Mouse (Mus musculus) mouse embryonic stem cell (cell line): Measurements from ENCODE around the gene Bicd1.

Experiments
- in situ Hi-C, 2 experiments: fragments of 300-500 bp; cut with MboI; formaldehyde crosslinking; loops; 1 replicate in 1 of 2; 3 replicates in 1 of 2; pipeline ENCODE4 v1.14.3; 2019 to 2020; ENCODE audit warnings: low sequenced_read_pairs in 2 of 2, low pct_unique_long_range_greater_than_20kb in 1 of 2, mixed read lengths in 1 of 2; ENCODE audit not compliant: unreplicated experiment in 1 of 2

Bicd1 gene

GRCm38 (mm10) chr6:149494662-149495061 lies 86.0 kb downstream of the Bicd1 start:
- in situ Hi-C loops: no loop called here

- in situ Hi-C loops: no loop called here
Measured at GRCm38 (mm10) chr6:149495925-149496324, 87.2 kb downstream of the Bicd1 start.

- in situ Hi-C loops: no loop called here
Measured at GRCm38 (mm10) chr6:149565720-149566498, 157.2 kb downstream of the Bicd1 start.

GRCm38 (mm10) chr6:149567219-149567618 lies 158.5 kb downstream of the Bicd1 start:
- in situ Hi-C loops: no loop called here

DNA sequence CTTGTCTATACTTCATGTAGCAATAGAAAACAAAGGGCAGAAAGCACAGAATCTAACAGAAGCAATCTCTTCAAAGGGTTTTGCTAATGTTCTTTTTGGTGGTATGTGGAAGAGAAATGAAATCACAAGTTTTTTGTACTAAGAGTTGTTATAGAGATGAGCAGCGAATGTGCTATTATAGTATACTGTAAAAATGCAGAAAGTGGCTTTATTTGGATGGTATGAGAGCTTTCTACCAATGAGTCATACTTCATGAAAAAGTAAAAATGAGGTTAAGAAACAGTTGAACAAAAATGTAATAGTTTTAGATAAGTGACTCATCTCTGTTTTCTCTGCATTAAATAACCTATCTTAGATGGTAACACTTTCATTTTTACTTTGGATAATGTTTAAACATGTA lies 165.6 kb downstream of the Bicd1 start:
- in situ Hi-C loops: no loop called here

DNA sequence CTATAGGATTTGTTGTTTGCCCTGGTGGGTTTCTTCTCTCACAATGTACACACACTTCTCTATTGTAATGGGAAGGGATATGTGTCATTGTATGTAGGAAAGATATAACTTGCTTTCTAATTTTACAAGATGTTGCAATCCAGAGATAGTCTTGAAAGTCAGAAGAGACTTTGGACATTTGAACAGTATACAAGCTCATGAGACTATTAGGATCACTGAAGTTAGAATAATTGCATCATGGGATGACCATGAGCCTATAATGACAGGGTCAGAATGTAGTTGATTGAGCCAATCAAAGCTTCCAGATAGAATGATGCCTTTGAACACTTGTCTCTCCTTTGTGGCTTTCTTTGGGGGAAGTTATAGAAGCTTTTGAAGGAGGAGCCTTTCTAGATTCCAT lies 171.4 kb downstream of the Bicd1 start:
- in situ Hi-C loops: no loop called here

DNA sequence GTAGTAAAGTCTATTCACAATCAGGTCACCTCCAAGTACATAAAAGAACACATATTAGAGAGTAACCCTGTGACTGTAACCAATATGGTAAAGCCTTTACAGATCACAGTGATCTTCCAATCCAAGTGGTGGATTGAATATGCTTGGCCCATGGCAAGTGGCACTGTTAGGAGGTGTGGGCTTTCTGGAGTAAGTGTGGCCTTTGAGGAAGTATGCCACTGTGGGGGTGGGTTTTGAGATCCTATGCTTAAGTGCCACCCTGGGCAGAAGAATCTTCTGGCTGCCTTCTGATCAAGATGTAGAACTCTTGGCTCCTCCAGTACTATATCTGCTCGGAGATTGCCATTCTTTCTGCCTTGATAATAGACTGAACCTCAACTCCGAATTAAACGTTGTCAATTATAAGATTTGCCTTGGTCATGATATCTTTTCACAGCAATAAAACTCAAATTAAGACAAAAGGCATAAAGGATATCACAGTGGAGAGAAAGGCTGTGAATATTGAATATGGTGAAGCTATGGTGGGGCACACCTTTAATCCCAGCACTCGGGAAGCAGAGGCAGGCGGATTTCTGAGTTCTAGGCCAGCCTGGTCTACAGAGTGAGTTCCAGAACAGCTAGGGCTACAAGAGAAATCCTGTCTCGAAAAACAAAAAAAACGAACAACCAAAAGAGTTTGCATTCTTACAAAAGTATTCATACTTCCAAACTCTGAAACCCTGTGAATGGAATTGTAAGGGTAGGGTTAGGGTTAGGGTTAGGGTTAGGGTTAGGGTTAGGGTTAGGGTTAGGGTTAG lies 177.2 kb downstream of the Bicd1 start:
- in situ Hi-C loops: no loop called here
